Mouse (Mus musculus) embryo, embryonic 10.5 days (tissue): ENCODE measurements at regions not wholly inside any gene's neighbourhood (a gene's known extent, or its start where the extent isn't known, plus 50 kb on each side); places are given as distances from the start of the nearest gene placed in this dataset.
"Not testable (repeated sequence)": the region's sequence is repeated elsewhere in the genome, so short reads cannot be mapped to it uniquely, and the experiment has no call there.

ENCODE experiments used
- DNase-seq: peaks from one replicate; pipeline ENCODE4 v3.0.0-alpha.2; 2015; ENCODE audit warnings: low spot score

- DNase-seq, result peak; percentile 91
These were observed 108.4 kb upstream of the Spata13 start for GRCm38 (mm10) chr14:60525284-60525962.

- DNase-seq, result no peak
These were observed 107.8 kb upstream of the Spata13 start for GRCm38 (mm10) chr14:60525979-60526378.

GRCm38 (mm10) chr14:60526832-60527231 is 107.0 kb upstream of the Spata13 start:
- no peak for DNase-seq

- no peak for DNase-seq
These were observed 105.8 kb upstream of the Spata13 start for GRCm38 (mm10) chr14:60527951-60528350.

GRCm38 (mm10) chr14:60528520-60528919 is 105.3 kb upstream of the Spata13 start:
- DNase-seq, result no peak

- no peak for DNase-seq
These were observed 104.8 kb upstream of the Spata13 start for GRCm38 (mm10) chr14:60529022-60529421.

GRCm38 (mm10) chr14:60529646-60530347 is 104.0 kb upstream of the Spata13 start:
- peak; percentile 27 for DNase-seq

GRCm38 (mm10) chr14:60530348-60530711 is 103.5 kb upstream of the Spata13 start:
- DNase-seq, result no peak

GRCm38 (mm10) chr14:60530973-60531372 is 102.8 kb upstream of the Spata13 start:
- no peak for DNase-seq

- DNase-seq, result no peak
These were observed 102.0 kb upstream of the Spata13 start for GRCm38 (mm10) chr14:60531766-60532165.

- DNase-seq, result peak; percentile 60
These were observed 100.2 kb upstream of the Spata13 start for GRCm38 (mm10) chr14:60533452-60534224.

GRCm38 (mm10) chr14:60539040-60539439 is 94.8 kb upstream of the Spata13 start:
- no peak for DNase-seq

- DNase-seq, result no peak
These were observed 93.7 kb upstream of the Spata13 start for GRCm38 (mm10) chr14:60540111-60540510.

- no peak for DNase-seq
These were observed 92.2 kb upstream of the Spata13 start for GRCm38 (mm10) chr14:60541596-60541995.

- no peak for DNase-seq
These were observed 89.0 kb upstream of the Spata13 start for GRCm38 (mm10) chr14:60544767-60545166.

- peak; percentile 95 for DNase-seq
These were observed 79.5 kb upstream of the Spata13 start for GRCm38 (mm10) chr14:60554222-60554740.

GRCm38 (mm10) chr14:60556541-60556940 is 77.3 kb upstream of the Spata13 start:
- no peak for DNase-seq

- DNase-seq, result no peak
These were observed 76.8 kb upstream of the Spata13 start for GRCm38 (mm10) chr14:60557020-60557419.

- peak; percentile 29 for DNase-seq
These were observed 74.4 kb upstream of the Spata13 start for GRCm38 (mm10) chr14:60559376-60559775.

GRCm38 (mm10) chr14:60559826-60560529 is 73.8 kb upstream of the Spata13 start:
- peak; percentile 65 for DNase-seq

GRCm38 (mm10) chr14:60576281-60576680 is 57.5 kb upstream of the Spata13 start:
- no peak for DNase-seq

- not testable (repeated sequence) for DNase-seq
These were observed 53.7 kb upstream of the Spata13 start for GRCm38 (mm10) chr14:60580131-60580530.
